Mouse (Mus musculus) heart, embryonic 14.5 days (tissue): ENCODE data around the gene Nsun2. TPM values are rescaled to one million over a fixed set of nuclear protein-coding genes. Genes with fewer than 3 reads are reported as not detected.
A peak's percentile ranks its signal among the peaks of the same experiment; 100 is the strongest.

Source experiments
- ATAC-seq: fragments of 200-750 bp; cut with Nextera tagmentation; 2 replicates; pipeline ENCODE4 v1.8.0; 2017; ENCODE audit warnings: low read depth, moderate TSS enrichment; ENCODE audit not compliant: insufficient number of reproducible peaks, insufficient read depth, low FRiP score
- H3K27ac ChIP-seq, 2 experiments: fragments of 200-500 bp in 1 of 2; fragments of 300-500 bp in 1 of 2; sonication (generic) in 1 of 2; replicated peaks in 1 of 2; 2 replicates each; pipeline ENCODE4 v1.5.1; 2012 to 2014; ENCODE audit warnings: low read depth in 2 of 2, low read length in 2 of 2, control low read depth in 1 of 2, mild to moderate bottlenecking in 1 of 2, mixed read lengths in 1 of 2; ENCODE audit not compliant: control insufficient read depth in 1 of 2, insufficient read depth in 1 of 2
- H3K27me3 ChIP-seq: fragments of 300-500 bp; sonication (generic); 2 replicates; pipeline ENCODE4 v1.6.1; 2014; ENCODE audit warnings: mild to moderate bottlenecking, low read length, control low read depth; ENCODE audit not compliant: control insufficient read depth, insufficient read depth
- H3K36me3 ChIP-seq: fragments of 300-500 bp; sonication (generic); 2 replicates; pipeline ENCODE4 v1.6.1; 2014; ENCODE audit warnings: mild to moderate bottlenecking, control low read depth, low read length, mixed read lengths; ENCODE audit not compliant: control insufficient read depth, insufficient read depth
- H3K4me1 ChIP-seq, 2 experiments: fragments of 200-500 bp in 1 of 2; fragments of 300-500 bp in 1 of 2; sonication (generic) in 1 of 2; 2 replicates each; pipeline ENCODE4 v1.6.1; 2012 to 2014; ENCODE audit warnings: low read length in 2 of 2, control low read depth in 1 of 2, mixed read lengths in 1 of 2; ENCODE audit not compliant: control insufficient read depth in 2 of 2, insufficient read depth in 2 of 2
- H3K4me2 ChIP-seq: fragments of 300-500 bp; sonication (generic); 2 replicates; pipeline ENCODE4 v1.6.1; 2014; ENCODE audit warnings: mild to moderate bottlenecking, low read length
- H3K4me3 ChIP-seq, 2 experiments: fragments of 200-500 bp in 1 of 2; fragments of 300-500 bp in 1 of 2; sonication (generic) in 1 of 2; 2 replicates each; pipeline ENCODE4 v1.5.1; 2012 to 2014; ENCODE audit warnings: low read length in 2 of 2, mild to moderate bottlenecking in 2 of 2, control low read depth in 1 of 2, low read depth in 1 of 2, moderate library complexity in 1 of 2; ENCODE audit not compliant: control insufficient read depth in 1 of 2, insufficient read depth in 1 of 2
- H3K9ac ChIP-seq: fragments of 300-500 bp; sonication (generic); 2 replicates; pipeline ENCODE4 v1.6.1; 2014; ENCODE audit warnings: mild to moderate bottlenecking, low read length
- H3K9me3 ChIP-seq: fragments of 300-500 bp; sonication (generic); 2 replicates; pipeline ENCODE4 v1.6.1; 2016; ENCODE audit warnings: low read length, control low read depth; ENCODE audit not compliant: control insufficient read depth
- WGBS: fragments of 180-500 bp; shearing (Covaris S2); extraction: QIAGEN DNeasy Blood & Tissue Kit; methylation state at CpG from one replicate; pipeline ENCODE4 v1.1.7; 2014; 5-methylcytosine and 5-hydroxymethylcytosine counted together
- polyA plus RNA-seq: library from polyadenylated mRNA; unstranded; fragments of >200 nt; fragmentation: Nextera tagmentation; extraction: Ambion mirVana; gene quantifications from 2 replicates; pipeline ENCODE4 v1.2.1, GENCODE M21; 2014

Gene Nsun2
- polyA plus RNA-seq, 1 experiment from 2014 or later = 64.2 TPM

DNA sequence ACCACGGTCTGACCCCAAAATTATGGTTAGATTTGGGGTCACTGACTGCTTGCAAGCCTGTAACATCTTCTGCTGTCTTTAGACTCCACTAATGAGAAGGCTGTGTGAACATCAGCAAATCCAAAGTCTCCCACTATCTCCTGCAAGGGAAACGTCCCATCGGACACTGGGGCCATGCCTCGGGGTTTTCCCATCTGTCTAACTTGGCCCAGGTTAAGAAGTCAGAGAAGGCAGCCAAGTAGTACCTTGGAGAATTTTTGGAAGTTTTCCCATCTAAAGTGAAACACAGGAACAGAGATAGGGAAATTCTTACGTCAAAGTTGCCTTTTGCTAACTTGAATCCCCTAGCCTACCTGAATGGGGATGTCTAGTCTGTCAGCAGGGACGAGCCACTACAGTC is 50.0 kb downstream of the Nsun2 start:
- peaks cover 18 to 26% of the 10 kb centered on the region in 2 experiments for H3K4me1 ChIP-seq
- H3K9ac ChIP-seq = no peak overlapping the region
- no peak overlapping the region for H3K27ac ChIP-seq
- no peaks in the 10 kb centered on the region for H3K27me3 ChIP-seq
- no peaks in the 10 kb centered on the region for H3K9me3 ChIP-seq
- H3K4me2 ChIP-seq = no peak overlapping the region
- ATAC-seq = no peak
- H3K4me3 ChIP-seq = no peak overlapping the region
- WGBS = 89% methylated on average over 6 of the region's 6 CpGs
- no peaks in the 10 kb centered on the region for H3K36me3 ChIP-seq

- no peaks in the 10 kb centered on the region for H3K9me3 ChIP-seq
- peaks cover 20 to 28% of the 10 kb centered on the region in 2 experiments for H3K4me1 ChIP-seq
- H3K36me3 ChIP-seq = no peaks in the 10 kb centered on the region
- no peak overlapping the region for H3K4me3 ChIP-seq
- no peak overlapping the region for H3K4me2 ChIP-seq
- no peak overlapping the region for H3K27ac ChIP-seq
- ATAC-seq = no peak
- no peaks in the 10 kb centered on the region for H3K27me3 ChIP-seq
- WGBS = 37% methylated on average over 6 of the region's 6 CpGs
- no peak overlapping the region for H3K9ac ChIP-seq
These were observed 52.3 kb downstream of the Nsun2 start for GRCm38 (mm10) chr13:69585828-69586227.

- WGBS = 71% methylated on average over 10 of the region's 10 CpGs
- Histone ChIP-seq H3K36me3 (no peaks in the 10 kb centered on the region), H3K9ac (no peak overlapping the region), H3K4me1 (peaks cover 20 to 28% of the 10 kb centered on the region in 2 experiments), H3K4me3 (no peak overlapping the region), H3K27me3 (no peaks in the 10 kb centered on the region), H3K9me3 (no peaks in the 10 kb centered on the region), H3K4me2 (no peak overlapping the region), H3K27ac (no peak overlapping the region)
- ATAC-seq = no peak
These were observed 52.8 kb downstream of the Nsun2 start for GRCm38 (mm10) chr13:69586337-69586736.

- Histone ChIP-seq H3K9me3 (no peaks in the 10 kb centered on the region), H3K4me3 (no peak overlapping the region), H3K9ac (no peak overlapping the region), H3K27ac (no peak overlapping the region), H3K4me2 (no peak overlapping the region), H3K36me3 (no peaks in the 10 kb centered on the region), H3K4me1 (peaks cover 20 to 28% of the 10 kb centered on the region in 2 experiments), H3K27me3 (no peaks in the 10 kb centered on the region)
- 55% methylated on average over 3 of the region's 3 CpGs for WGBS
- no peak for ATAC-seq
These were observed 54.3 kb downstream of the Nsun2 start for GRCm38 (mm10) chr13:69587849-69588248.

GRCm38 (mm10) chr13:69588263-69588662 is 54.7 kb downstream of the Nsun2 start:
- H3K4me2 ChIP-seq = no peak overlapping the region
- peaks cover 20 to 28% of the 10 kb centered on the region in 2 experiments for H3K4me1 ChIP-seq
- peak overlapping the region; percentile 16; the same call in 1 of the 2 replicates for H3K9ac ChIP-seq
- H3K9me3 ChIP-seq = no peaks in the 10 kb centered on the region
- no peaks in the 10 kb centered on the region for H3K36me3 ChIP-seq
- no peak overlapping the region for H3K4me3 ChIP-seq
- no peaks in the 10 kb centered on the region for H3K27me3 ChIP-seq
- no peak overlapping the region for H3K27ac ChIP-seq
- WGBS = 31% methylated on average over 6 of the region's 6 CpGs
- no peak for ATAC-seq

DNA sequence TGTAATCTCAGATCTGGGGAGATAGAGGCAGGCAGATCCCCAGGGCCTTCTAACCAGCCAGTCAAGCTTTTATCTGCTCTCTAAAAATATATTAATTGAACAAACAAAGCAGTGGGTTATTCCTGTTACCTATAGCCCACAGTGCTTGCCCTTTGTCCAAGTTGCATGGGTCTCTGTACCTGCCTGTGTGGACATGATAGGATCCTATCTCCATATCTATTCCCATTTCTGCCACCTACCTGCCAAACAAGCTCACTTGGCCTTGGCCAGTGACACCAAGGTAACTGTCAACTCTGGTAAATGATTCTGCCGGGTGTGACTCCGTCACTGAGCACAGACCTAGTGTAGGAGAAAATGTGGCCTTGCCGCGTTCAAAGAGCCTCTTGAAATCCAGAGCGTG is 57.8 kb downstream of the Nsun2 start:
- Histone ChIP-seq H3K4me1 (peaks cover 9% of the 10 kb centered on the region in 2 experiments), H3K9ac (no peak overlapping the region), H3K9me3 (no peaks in the 10 kb centered on the region), H3K36me3 (no peaks in the 10 kb centered on the region), H3K4me3 (no peak overlapping the region), H3K4me2 (no peak overlapping the region), H3K27me3 (no peaks in the 10 kb centered on the region), H3K27ac (no peak overlapping the region)
- ATAC-seq = no peak
- 91% methylated on average over 5 of the region's 5 CpGs for WGBS

DNA sequence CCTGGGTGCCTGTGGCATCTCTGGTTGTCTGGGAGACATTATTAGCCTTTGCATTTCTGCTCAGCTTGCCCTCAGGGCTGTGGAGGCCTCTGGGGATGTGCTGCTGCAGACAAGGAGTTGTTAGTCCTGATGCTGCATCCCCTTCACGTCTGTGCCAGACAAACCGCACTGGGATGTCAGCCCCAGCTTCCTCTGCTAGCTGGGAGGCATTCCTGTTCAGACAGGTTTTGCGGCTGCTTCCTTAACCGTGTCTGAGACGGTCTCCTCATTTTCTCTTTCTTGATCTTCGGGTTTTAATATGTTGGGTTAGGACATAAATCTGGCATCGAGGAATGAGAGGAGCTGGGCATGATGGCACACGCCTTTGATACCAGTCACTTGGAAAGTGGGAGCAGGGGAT is 58.7 kb downstream of the Nsun2 start:
- Histone ChIP-seq H3K4me1 (peaks cover 7 to 9% of the 10 kb centered on the region in 2 experiments; a peak in 3 of 4 replicates), H3K9me3 (no peaks in the 10 kb centered on the region), H3K27ac (no peak overlapping the region), H3K4me3 (no peak overlapping the region), H3K4me2 (no peak overlapping the region), H3K27me3 (no peaks in the 10 kb centered on the region), H3K36me3 (no peaks in the 10 kb centered on the region), H3K9ac (no peak overlapping the region)
- 81% methylated on average over 8 of the region's 8 CpGs for WGBS
- no peak for ATAC-seq

- no peaks in the 10 kb centered on the region for H3K36me3 ChIP-seq
- peaks cover 3 to 4% of the 10 kb centered on the region in 2 experiments; a peak in 2 of 4 replicates for H3K4me1 ChIP-seq
- H3K27ac ChIP-seq = no peak overlapping the region
- WGBS = 55% methylated on average over 8 of the region's 8 CpGs
- H3K9me3 ChIP-seq = no peaks in the 10 kb centered on the region
- no peaks in the 10 kb centered on the region for H3K27me3 ChIP-seq
- H3K9ac ChIP-seq = no peak overlapping the region
- no peak overlapping the region for H3K4me2 ChIP-seq
- no peak overlapping the region for H3K4me3 ChIP-seq
- no peak for ATAC-seq
These were observed 59.9 kb downstream of the Nsun2 start for GRCm38 (mm10) chr13:69593453-69593852.
